Mouse (Mus musculus) left cerebral cortex, adult 11 months (tissue): Measurements from ENCODE around the gene Saa2.

Source experiments
- DNase-seq: peaks from one replicate; pipeline ENCODE4 v3.0.0; 2022; ENCODE audit warnings: low spot score

The Saa2 gene

DNA sequence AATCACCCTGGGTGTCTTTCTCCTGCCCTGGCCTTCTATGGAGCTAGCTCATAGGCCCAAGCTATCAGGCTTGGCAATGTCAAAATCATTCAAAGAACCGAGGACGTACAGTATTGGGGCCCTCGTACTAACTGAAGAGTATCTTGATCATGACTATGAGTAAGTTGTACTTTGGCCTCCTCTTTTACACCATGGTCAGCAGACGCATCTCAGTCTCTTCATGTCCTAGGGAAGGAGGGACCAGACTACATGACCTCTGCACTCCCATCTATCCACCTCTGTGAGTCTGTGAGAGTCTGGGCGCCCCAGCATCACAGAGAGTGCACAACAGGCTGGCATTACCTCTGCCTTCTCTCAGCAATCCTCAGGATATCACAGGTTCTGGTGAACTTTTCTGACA is 11.0 kb downstream of the Saa2 start:
- no peak for DNase-seq

DNA sequence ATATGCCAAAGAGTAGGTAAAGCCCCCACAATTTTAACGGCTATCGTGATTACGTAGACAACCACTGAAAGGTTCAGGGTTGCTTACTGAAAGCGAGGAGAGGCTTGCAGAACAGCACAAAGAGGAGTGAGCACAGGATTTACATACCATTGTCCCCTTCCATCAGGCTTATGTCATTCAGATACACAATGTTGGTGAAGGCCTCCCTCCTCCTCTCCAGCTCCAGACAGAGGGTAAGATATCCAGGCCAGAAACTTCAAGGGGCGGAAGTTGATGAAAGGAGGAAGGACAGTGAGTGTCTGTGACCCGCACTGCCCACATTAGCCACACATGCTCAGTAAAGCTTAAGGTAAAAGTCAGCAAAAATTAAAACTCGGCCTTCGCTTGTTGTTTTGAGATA is 13.1 kb downstream of the Saa2 start:
- DNase-seq: no peak

DNA sequence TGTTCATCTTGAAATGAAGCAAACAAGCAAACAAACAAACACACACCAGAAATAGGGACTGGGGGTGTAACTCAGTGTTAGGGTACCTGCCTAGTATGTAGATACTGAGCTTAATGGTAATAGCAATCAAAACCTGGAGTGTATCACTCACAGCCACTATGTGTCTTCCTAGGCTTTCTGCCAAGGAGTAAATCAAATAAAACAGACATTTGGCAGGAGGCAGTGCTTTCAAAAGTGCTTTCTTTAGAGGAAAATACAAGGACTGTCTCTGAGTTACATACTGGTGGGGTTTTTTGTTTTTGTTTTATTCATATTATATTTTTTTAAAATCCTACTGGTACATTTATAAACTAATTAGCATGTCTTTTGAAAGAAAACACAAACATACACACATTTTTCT is 15.8 kb downstream of the Saa2 start:
- no peak for DNase-seq

DNA sequence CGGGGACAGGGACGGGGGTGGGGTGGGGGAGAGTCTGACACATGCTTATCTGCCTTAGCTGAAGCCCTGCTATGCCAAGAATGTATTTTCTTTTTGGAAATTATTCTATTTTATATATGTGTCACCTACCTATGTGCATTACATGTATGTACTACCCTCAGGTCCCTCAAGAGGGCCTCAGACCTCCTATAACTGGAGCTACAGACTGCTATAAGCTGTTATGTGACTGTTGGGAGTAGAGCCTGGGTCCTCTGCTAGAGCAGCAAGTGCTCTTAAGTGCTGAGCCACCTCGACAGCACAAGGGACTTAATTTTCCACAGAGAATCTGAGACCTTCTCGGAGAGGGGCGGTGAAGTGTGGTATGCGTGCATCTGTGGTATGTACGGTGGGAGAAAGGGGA is 16.9 kb downstream of the Saa2 start:
- DNase-seq: no peak

DNA sequence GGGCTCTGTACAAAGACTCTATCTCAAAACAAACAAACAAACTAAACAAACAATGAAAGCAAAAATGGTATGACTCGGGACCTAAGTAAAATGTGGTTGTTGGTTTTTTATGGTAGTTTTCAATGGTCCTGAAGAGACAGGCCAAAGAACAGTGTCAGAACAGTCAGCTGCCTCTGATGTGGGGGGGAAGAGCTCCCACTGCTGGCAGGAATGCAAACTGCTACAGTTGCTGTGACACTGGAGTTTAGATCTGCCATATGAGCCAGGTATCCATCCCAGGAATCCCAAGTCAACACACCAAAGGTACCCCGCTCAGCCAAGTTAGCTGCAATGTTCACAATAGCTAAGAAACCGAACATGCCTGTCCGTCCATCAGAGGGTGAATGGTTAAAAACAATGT is 19.1 kb downstream of the Saa2 start:
- DNase-seq: peak; percentile 31

DNA sequence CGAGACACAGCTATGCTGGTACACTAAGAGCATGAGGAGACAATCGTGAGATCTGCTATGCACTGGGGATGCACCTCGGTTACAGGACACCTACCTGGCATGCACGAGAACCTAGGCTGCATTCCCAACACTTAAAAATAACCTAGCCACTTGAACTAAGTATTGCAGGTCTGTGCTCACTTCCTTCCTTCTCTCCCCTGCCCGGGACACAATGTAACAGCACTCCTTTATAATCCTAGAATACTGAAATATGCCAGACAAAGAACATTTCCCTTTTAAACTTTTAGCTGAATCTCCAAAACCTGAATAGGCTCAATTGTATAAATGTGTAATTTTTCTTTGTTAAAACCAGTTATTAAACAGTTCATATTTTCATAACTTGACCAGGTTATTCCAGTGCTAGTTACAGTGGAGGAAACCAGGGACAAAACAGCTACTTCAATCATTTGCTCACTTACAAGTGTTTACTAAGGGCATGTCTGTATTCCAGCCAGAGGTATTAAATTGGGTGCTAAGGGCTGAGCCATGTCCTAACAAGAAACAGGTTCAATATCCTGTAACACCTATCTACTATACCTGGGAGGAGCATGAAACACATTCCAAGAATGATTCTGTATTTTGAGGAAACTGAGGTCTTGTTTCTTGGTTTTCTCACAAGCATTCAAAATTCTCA is 37.7 kb downstream of the Saa2 start:
- no peak for DNase-seq

DNA sequence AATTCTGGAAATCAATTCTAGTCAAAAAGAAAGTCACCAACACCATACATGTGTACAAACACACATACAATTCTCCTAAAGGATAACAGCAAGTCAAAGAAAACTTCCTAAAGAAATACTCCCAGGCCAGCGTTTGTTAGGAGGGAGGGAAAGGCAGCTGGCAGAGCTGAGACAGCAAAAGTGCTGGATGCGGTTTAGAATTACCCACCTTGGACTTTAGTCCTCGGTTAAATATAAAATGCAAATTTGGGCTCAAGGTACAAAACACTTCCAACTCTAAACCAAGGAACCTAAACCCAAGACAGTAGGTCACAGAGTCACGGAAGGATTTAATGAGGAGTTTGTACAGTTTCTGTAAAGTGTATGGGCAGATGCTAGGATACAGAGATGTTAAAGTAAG is 42.3 kb downstream of the Saa2 start:
- DNase-seq: no peak

DNA sequence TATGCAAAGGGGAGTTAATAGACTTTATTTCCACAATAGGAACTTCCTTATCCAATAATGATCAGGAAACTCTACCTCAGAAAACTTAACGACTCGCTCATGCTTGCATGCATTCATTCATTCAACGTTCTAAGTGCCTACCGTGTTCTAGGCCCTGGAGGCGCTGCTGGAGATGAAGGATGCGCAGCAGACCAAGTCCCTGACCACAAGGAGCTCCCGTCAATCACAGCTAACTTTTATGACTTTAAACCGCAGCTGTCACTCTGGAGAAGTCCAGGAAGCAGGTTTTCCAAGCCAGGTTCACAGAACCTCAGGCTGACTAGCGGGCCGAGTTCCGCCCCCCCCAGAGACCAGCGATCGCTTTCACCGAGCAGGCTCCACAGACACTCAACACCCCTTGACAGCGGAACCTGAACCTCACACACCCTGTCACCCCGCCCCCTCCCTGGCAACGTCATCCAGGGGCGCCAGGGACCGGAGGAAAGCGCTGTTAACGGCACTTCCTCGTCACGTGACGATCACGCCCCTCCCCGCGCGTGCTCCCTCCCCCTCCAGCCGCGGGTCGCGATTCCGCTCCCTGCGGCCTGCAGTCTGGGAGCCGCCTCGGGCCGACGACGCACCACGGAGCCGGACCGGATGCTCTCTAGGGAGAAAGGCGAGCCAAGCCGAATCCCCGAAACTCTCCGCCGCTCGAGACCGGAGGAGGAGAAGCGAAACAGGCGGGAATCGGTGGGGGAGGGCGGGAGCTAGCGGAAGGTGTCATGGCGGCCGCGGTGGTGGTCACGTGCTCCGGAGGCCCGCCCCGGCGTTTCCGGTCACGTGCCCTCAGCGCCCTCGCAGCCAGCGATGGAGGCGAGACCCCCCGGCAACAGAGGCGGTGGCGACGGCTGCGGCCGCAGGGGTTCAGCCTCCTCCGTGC is 44.0 kb downstream of the Saa2 start, which contains the start of the genes Hps5 and Gtf2h1:
Gene Hps5 (minus strand): TSS at position 778 of the 919 bp plus-strand sequence.
Gene Gtf2h1 (plus strand): TSS at position 817 of the 919 bp plus-strand sequence.
- DNase-seq: peak; percentile 93

DNA sequence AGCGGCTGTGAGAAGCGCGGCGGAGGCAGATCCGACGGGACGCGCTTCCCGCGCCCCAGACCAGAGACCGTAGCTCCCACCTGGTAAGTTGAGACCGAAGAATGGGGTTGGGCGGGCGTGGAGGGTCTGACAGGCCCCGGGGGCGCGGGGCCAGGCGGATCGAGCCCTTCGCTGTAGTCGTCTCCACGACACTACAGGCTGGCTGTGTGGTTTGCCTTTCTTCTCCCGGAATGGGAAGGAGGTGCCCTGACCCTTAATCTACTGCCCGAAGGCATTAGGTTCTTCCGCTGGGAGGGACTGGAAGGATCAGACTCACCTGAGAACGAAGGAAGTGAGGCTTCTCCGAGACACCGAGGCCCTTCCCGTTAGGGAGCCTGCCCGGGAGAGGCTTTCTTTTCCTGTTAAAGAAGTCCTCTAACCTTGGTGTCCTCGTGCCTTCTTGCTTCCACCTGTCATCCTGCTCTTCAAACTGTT is 44.7 kb downstream of the Saa2 start:
- DNase-seq: no peak

DNA sequence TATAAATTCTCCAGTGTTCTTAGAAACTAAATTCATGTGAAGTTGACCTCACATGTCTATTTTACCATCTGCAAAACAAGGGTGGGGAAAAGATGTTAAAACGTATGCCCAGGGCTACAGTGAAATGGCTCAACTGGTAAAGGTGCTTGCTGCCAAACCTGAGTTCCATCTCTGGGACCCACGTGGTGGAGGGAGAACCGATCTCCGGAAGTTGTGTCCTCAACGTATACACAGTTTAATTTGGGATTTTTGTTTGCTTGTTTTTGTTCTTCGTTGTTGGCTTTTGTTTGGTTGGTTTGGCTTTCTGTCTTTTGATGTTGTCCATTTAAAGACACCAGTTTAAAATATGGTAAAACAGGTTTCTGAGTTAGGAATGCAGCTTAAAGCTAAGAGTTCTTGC is 45.2 kb downstream of the Saa2 start:
- DNase-seq: no peak
